In genomic region chrX:159915125-159915524, GRCm38 (mm10) we compare ENCODE assay signal across 23 mouse cellular contexts.
DNase-seq lines count a peak whose midpoint lies in the region; ATAC-seq and TF ChIP-seq lines count a peak whose summit lies in the region.
"Had no signal": no experiment of that assay in that cellular context is flagged by ENCODE, and none has a peak within 500 bp of the region (broad histone marks: within the 10 kb centered on the region; RNA-seq: fewer than 3 reads in every experiment).

No protein-coding gene starts in this region.

- DNase-seq in CD4-positive, CD25-positive, alpha-beta regulatory T cell, adult 2 months (ENCODE audit: low read depth, low spot score): peak; percentile 5
- DNase-seq in midbrain, embryonic 14.5 days: peak; percentile 37
- no peak for DNase-seq in right cerebral cortex, postnatal 36 days (ENCODE audit: low spot score in 2 of 2)
- DNase-seq: adrenal gland, postnatal 25 days; cerebellum, adult 11-12 months; cerebellum, postnatal 25 days; embryo, embryonic 11 days; gastrocnemius, postnatal 10 days; heart, adult 11 months; kidney, adult 2 months; kidney, postnatal 25 days; liver, embryonic 13.5 days; lung, postnatal 14 days; retina, postnatal 1 day; thymus, postnatal 36 days had no signal

- WGBS in intestine, postnatal 0 days: 40% methylated on average over 1 of the region's 1 CpGs
- WGBS in intestine, embryonic 15.5 days: 53% methylated on average over 1 of the region's 1 CpGs
- WGBS in midbrain, embryonic 14.5 days: 36% methylated on average over 1 of the region's 1 CpGs
- 28% methylated on average over 1 of the region's 1 CpGs for WGBS in midbrain, embryonic 16.5 days

- H3K27ac ChIP-seq in intestine, postnatal 0 days (ENCODE audit: low read depth, low read length): no peak overlapping the region
- H3K27ac ChIP-seq in intestine, embryonic 15.5 days: no peak overlapping the region
- no peak overlapping the region for H3K27ac ChIP-seq in midbrain, embryonic 14.5 days (replicated peaks; ENCODE audit: low read depth, low read length)
- no peak overlapping the region for H3K27ac ChIP-seq in midbrain, embryonic 16.5 days (ENCODE audit: low read length)
- H3K27ac ChIP-seq: limb, embryonic 12.5 days; liver, embryonic 13.5 days; midbrain, embryonic 15.5 days had no signal

- no peak overlapping the region for H3K4me2 ChIP-seq in intestine, postnatal 0 days (replicated peaks; ENCODE audit: low read depth)
- no peak overlapping the region for H3K4me2 ChIP-seq in intestine, embryonic 15.5 days (replicated peaks)
- H3K4me2 ChIP-seq in midbrain, embryonic 14.5 days (ENCODE audit: low read length): no peak overlapping the region
- no peak overlapping the region for H3K4me2 ChIP-seq in midbrain, embryonic 16.5 days (ENCODE audit: low read length)
- H3K4me2 ChIP-seq: limb, embryonic 12.5 days; liver, embryonic 13.5 days; midbrain, embryonic 15.5 days had no signal

- ATAC-seq in CD4-positive, CD25-positive, alpha-beta regulatory T cell, adult 4 months: no peak
- ATAC-seq in intestine, postnatal 0 days: no peak
- ATAC-seq in intestine, embryonic 15.5 days: no peak
- ATAC-seq in midbrain, embryonic 14.5 days (ENCODE audit: low FRiP score, low TSS enrichment): no peak
- no peak for ATAC-seq in midbrain, embryonic 16.5 days
- no peak for ATAC-seq in monocyte, adult 5-6 weeks (replicated peaks; ENCODE audit: insufficient number of reproducible peaks, low FRiP score, low TSS enrichment, poor library complexity, severe bottlenecking)
- ATAC-seq: activated CD4-positive, CD25-positive, alpha-beta regulatory T cell, adult 4 months; midbrain, embryonic 15.5 days had no signal

- no peaks in the 10 kb centered on the region for H3K9me3 ChIP-seq in intestine, postnatal 0 days (ENCODE audit: control insufficient read depth)
- no peaks in the 10 kb centered on the region for H3K9me3 ChIP-seq in intestine, embryonic 15.5 days
- H3K9me3 ChIP-seq in midbrain, embryonic 14.5 days (ENCODE audit: control insufficient read depth, low read length): no peaks in the 10 kb centered on the region
- no peaks in the 10 kb centered on the region for H3K9me3 ChIP-seq in midbrain, embryonic 16.5 days (replicated peaks; ENCODE audit: control insufficient read depth, low read length, poor library complexity, severe bottlenecking)
- H3K9me3 ChIP-seq: limb, embryonic 12.5 days; liver, embryonic 13.5 days; midbrain, embryonic 15.5 days had no signal

- H3K36me3 ChIP-seq in intestine, postnatal 0 days (ENCODE audit: control insufficient read depth, insufficient read depth): no peaks in the 10 kb centered on the region
- no peaks in the 10 kb centered on the region for H3K36me3 ChIP-seq in intestine, embryonic 15.5 days
- H3K36me3 ChIP-seq in midbrain, embryonic 14.5 days (ENCODE audit: control insufficient read depth, insufficient read depth, low read length): no peaks in the 10 kb centered on the region
- no peaks in the 10 kb centered on the region for H3K36me3 ChIP-seq in midbrain, embryonic 16.5 days (ENCODE audit: control insufficient read depth, insufficient read depth, low read length)
- H3K36me3 ChIP-seq: limb, embryonic 12.5 days; liver, embryonic 13.5 days; midbrain, embryonic 15.5 days had no signal

- peak; percentile 29 for TF ChIP-seq CTCF in intestine, postnatal 0 days (IDR thresholded peaks at IDR 0.05; ENCODE audit: low read depth)

- no peaks in the 10 kb centered on the region for H3K27me3 ChIP-seq in intestine, postnatal 0 days (replicated peaks; ENCODE audit: control insufficient read depth, insufficient read depth, low read length)
- no peaks in the 10 kb centered on the region for H3K27me3 ChIP-seq in intestine, embryonic 15.5 days (replicated peaks)
- H3K27me3 ChIP-seq in midbrain, embryonic 14.5 days (ENCODE audit: control insufficient read depth, insufficient read depth, low read length): no peaks in the 10 kb centered on the region
- peaks cover 3% of the 10 kb centered on the region; the same call in 1 of the 2 replicates for H3K27me3 ChIP-seq in midbrain, embryonic 16.5 days (ENCODE audit: control insufficient read depth, insufficient read depth, low read depth, low read length)
- H3K27me3 ChIP-seq: liver, embryonic 13.5 days; midbrain, embryonic 15.5 days had no signal

- H3K4me3 ChIP-seq in intestine, postnatal 0 days (ENCODE audit: low read depth, low read length): no peak overlapping the region
- no peak overlapping the region for H3K4me3 ChIP-seq in intestine, embryonic 15.5 days (replicated peaks)
- no peak overlapping the region for H3K4me3 ChIP-seq in midbrain, embryonic 14.5 days (replicated peaks; ENCODE audit: low read depth, low read length)
- H3K4me3 ChIP-seq in midbrain, embryonic 16.5 days (ENCODE audit: low read depth, low read length): no peak overlapping the region
- H3K4me3 ChIP-seq: limb, embryonic 12.5 days; liver, embryonic 13.5 days; midbrain, embryonic 15.5 days had no signal

- no peaks in the 10 kb centered on the region for H3K4me1 ChIP-seq in intestine, postnatal 0 days (replicated peaks; ENCODE audit: control insufficient read depth, insufficient read depth, low read length)
- H3K4me1 ChIP-seq in intestine, embryonic 15.5 days (replicated peaks): no peaks in the 10 kb centered on the region
- H3K4me1 ChIP-seq in midbrain, embryonic 14.5 days (ENCODE audit: control insufficient read depth, insufficient read depth, low read length): no peaks in the 10 kb centered on the region
- no peaks in the 10 kb centered on the region for H3K4me1 ChIP-seq in midbrain, embryonic 16.5 days (ENCODE audit: control insufficient read depth, insufficient read depth, low read length)
- H3K4me1 ChIP-seq: limb, embryonic 12.5 days; liver, embryonic 13.5 days; midbrain, embryonic 15.5 days had no signal

- H3K9ac ChIP-seq in intestine, postnatal 0 days (ENCODE audit: low read depth, low read length): no peak overlapping the region
- no peak overlapping the region for H3K9ac ChIP-seq in intestine, embryonic 15.5 days
- no peak overlapping the region for H3K9ac ChIP-seq in midbrain, embryonic 14.5 days (replicated peaks; ENCODE audit: low read length)
- no peak overlapping the region for H3K9ac ChIP-seq in midbrain, embryonic 16.5 days (ENCODE audit: low read depth, low read length)
- H3K9ac ChIP-seq: limb, embryonic 12.5 days; liver, embryonic 13.5 days; midbrain, embryonic 15.5 days had no signal

Comparison
In these comparisons a context has a peak if more than half of its experiments do, and no peak if none do; other contexts are left out.
1. DNase-seq: peak in CD4-positive, CD25-positive, alpha-beta regulatory T cell, adult 2 months (single experiment) and midbrain, embryonic 14.5 days (single experiment); none in right cerebral cortex, postnatal 36 days (0 of 2).